Mouse (Mus musculus): Measurements from ENCODE around the gene Gpr61. TPM values are rescaled to one million over a fixed set of nuclear protein-coding genes. Genes with fewer than 3 reads are reported as not detected.

The Gpr61 gene
- 10 to 100 TPM; 20.4 to 21.3 TPM for total RNA-seq (2021)

DNA sequence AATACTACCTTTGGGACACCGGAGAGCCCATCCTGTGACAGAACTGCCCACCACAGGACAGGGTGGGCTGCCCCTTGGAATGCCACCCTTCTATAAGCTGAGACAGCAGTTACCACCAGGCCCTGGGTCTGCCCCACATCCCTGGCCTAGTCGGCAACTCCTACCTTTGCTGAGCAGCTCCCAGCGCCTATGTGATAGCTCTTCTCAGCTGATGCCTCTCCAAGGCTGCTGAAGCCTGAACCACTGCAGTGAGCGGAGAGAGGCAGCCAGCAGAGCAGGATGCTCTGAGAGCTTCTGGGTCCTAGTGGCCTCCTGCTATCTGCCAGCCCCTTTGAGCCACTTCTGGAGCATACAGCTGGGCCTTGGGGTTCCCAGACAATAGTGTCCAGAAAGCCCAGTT lies at the start of gene Gpr61:
TSS of gene Gpr61 (minus strand) at position 227 of the 400 bp plus-strand sequence.
- intact Hi-C loops (cut with DNase I) = no loop called here
- peak; percentile 56 to 62 for DNase-seq (ENCODE audit: extremely low spot score in 1 of 2, low spot score in 2 of 2)

GRCm38 (mm10) chr3:108204470-108204869 lies 49.8 kb upstream of the Gpr61 start:
- intact Hi-C loops (cut with DNase I) = loop anchor here (5.0 kb wide), 1 partner anchor 42 kb away; no protein-coding TSS in a partner anchor
- DNase-seq (ENCODE audit: extremely low spot score in 1 of 2, low spot score in 2 of 2) = peak in 1 of 2 experiments; percentile 27

GRCm38 (mm10) chr3:108203621-108204325 lies 49.1 kb upstream of the Gpr61 start:
- DNase-seq (ENCODE audit: extremely low spot score in 1 of 2, low spot score in 2 of 2) = peak; percentile 66 to 79
- intact Hi-C loops (cut with DNase I) = loop anchor here (5.0 kb wide), 1 partner anchor 41 kb away; no protein-coding TSS in a partner anchor

GRCm38 (mm10) chr3:108203212-108203611 lies 48.5 kb upstream of the Gpr61 start:
- no peak for DNase-seq (ENCODE audit: extremely low spot score in 1 of 2, low spot score in 2 of 2)
- intact Hi-C loops (cut with DNase I) = loop anchor here (5.0 kb wide), 1 partner anchor 41 kb away; no protein-coding TSS in a partner anchor

DNA sequence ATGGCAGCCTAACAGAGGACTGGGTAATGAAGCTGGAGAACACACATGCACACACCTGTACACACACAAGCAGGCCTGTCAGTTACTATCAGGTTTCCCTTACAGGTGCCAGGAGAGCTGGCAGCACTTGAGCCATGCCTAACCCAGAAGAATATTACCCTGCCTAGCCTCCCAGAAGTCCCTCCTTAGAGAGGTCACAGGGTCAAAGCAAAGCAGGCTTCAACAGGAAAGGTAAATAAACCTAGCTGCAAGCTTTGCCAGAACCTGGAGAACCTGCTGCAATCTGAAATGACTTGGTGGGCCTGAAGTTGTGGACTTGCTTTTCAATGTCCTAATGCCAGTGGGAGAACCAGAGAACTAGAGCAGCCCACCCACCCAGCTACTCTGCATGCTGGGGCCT lies 47.8 kb upstream of the Gpr61 start:
- intact Hi-C loops (cut with DNase I) = loop anchor here (5.0 kb wide), 1 partner anchor 40 kb away; no protein-coding TSS in a partner anchor

GRCm38 (mm10) chr3:108200329-108201323 lies 45.9 kb upstream of the Gpr61 start, which contains the start of gene Cyb561d1:
TSS of gene Cyb561d1 (minus strand) at chr3:108201212.
- intact Hi-C loops (cut with DNase I) = loop anchor here (5.0 kb wide), 1 partner anchor 38 kb away; no protein-coding TSS in a partner anchor
- peak; percentile 82 to 94 for DNase-seq (ENCODE audit: extremely low spot score in 1 of 2, low spot score in 2 of 2)

More for the DNA sequence above, 47.8 kb upstream of the Gpr61 start:
- no peak for DNase-seq (ENCODE audit: extremely low spot score in 1 of 2, low spot score in 2 of 2)

DNA sequence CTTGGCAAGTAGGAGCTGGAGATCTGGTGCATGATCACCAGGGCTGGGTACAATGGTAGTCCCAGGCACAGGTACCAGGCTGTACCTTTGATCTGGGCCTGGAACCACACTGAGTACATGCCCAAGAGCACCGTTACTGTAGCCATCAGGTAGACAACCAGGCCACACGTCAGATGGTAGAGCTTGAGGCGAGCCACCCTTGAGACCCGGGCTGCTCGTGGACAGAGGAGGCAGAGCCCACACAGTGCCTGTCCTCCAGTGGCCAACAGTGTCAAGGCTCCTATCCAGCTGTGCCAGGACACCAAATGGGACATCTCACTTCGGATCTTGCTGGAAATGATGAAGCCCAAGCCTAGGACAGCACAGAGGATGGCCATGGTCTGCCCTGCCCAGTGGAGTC lies 44.5 kb upstream of the Gpr61 start:
- no peak for DNase-seq (ENCODE audit: extremely low spot score in 1 of 2, low spot score in 2 of 2)
- intact Hi-C loops (cut with DNase I) = no loop called here

DNA sequence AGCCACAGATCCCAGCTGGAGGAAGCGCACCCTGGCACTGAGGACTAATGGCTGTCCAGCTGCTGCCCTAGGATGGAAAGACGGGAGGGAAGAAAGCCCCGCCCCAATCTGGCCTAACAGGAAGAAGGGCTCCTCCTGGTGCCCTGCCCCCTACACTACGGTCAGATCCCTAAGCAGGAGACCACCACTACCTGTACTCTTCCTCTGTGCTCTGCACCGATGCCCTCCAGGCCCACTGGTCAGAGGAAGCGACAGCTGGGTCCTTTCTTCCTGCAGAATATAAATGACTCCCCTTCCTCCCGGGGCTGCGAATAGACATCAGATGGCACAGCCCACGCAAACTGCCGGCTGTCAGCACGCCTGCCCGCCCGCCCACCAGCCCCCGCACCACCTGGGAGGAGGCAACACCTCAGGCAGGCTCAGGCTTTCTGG lies 42.4 kb upstream of the Gpr61 start:
- intact Hi-C loops (cut with DNase I) = no loop called here
- DNase-seq (ENCODE audit: extremely low spot score in 1 of 2, low spot score in 2 of 2) = peak; percentile 67 to 83

- intact Hi-C loops (cut with DNase I) = no loop called here
- DNase-seq (ENCODE audit: extremely low spot score in 1 of 2, low spot score in 2 of 2) = no peak
These were observed 41.4 kb upstream of the Gpr61 start for GRCm38 (mm10) chr3:108195941-108196590.

GRCm38 (mm10) chr3:108195287-108195686 lies 40.6 kb upstream of the Gpr61 start:
- DNase-seq (ENCODE audit: extremely low spot score in 1 of 2, low spot score in 2 of 2) = no peak
- intact Hi-C loops (cut with DNase I) = no loop called here

- intact Hi-C loops (cut with DNase I) = no loop called here
- DNase-seq (ENCODE audit: extremely low spot score in 1 of 2, low spot score in 2 of 2) = no peak
These were observed 39.0 kb upstream of the Gpr61 start for GRCm38 (mm10) chr3:108193686-108194085.

DNA sequence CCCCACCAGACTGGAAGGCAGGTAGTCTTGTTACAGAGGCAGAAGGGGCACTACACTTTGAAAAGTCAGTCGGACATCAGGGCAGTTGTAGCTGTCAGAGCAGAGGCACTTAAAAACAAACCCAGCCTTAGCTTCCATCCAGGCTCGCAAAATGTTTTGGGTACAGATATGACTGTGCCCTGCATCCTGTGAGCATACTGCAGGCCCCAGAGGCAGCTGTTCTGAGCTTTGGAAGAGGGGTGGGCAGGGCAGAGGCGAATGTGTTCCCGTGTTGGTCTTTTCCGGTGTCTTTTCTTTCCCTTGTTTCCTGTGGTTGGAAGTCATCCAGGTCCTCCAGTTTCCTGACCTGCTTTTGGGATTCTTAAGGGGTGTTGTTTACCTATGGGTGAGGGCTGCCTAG lies 35.2 kb upstream of the Gpr61 start:
- intact Hi-C loops (cut with DNase I) = no loop called here
- no peak for DNase-seq (ENCODE audit: extremely low spot score in 1 of 2, low spot score in 2 of 2)

GRCm38 (mm10) chr3:108188716-108189490 lies 34.2 kb upstream of the Gpr61 start:
- DNase-seq (ENCODE audit: extremely low spot score in 1 of 2, low spot score in 2 of 2) = no peak

DNA sequence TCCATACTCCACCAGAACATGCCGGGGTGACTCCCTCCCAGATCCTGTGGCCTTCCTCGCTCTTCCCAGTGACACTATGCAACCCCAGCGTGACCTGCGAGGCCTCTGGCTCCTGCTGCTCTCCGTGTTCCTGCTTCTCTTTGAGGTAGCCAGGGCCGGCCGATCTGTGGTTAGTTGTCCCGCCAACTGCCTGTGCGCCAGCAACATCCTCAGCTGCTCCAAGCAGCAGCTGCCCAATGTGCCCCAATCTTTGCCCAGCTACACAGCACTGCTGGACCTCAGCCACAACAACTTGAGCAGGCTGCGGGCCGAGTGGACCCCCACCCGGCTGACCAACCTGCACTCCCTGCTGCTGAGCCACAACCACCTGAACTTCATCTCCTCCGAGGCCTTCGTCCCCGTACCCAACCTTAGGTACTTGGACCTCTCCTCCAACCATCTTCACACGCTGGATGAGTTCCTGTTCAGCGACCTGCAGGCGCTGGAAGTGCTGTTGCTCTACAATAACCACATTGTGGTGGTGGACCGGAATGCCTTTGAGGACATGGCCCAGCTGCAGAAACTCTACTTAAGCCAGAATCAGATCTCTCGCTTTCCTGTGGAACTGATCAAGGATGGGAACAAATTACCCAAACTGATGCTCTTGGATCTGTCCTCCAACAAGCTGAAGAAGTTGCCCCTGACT lies 32.6 kb upstream of the Gpr61 start:
- intact Hi-C loops (cut with DNase I) = no loop called here
- DNase-seq (ENCODE audit: extremely low spot score in 1 of 2, low spot score in 2 of 2) = no peak

More at GRCm38 (mm10) chr3:108188716-108189490, 34.2 kb upstream of the Gpr61 start:
- intact Hi-C loops (cut with DNase I) = no loop called here

GRCm38 (mm10) chr3:108186098-108187047 lies 31.7 kb upstream of the Gpr61 start, which contains the start of gene Amigo1:
TSS of gene Amigo1 (plus strand) at chr3:108186335.
- intact Hi-C loops (cut with DNase I) = no loop called here
- DNase-seq (ENCODE audit: extremely low spot score in 1 of 2, low spot score in 2 of 2) = peak in 1 of 2 experiments; percentile 64

DNA sequence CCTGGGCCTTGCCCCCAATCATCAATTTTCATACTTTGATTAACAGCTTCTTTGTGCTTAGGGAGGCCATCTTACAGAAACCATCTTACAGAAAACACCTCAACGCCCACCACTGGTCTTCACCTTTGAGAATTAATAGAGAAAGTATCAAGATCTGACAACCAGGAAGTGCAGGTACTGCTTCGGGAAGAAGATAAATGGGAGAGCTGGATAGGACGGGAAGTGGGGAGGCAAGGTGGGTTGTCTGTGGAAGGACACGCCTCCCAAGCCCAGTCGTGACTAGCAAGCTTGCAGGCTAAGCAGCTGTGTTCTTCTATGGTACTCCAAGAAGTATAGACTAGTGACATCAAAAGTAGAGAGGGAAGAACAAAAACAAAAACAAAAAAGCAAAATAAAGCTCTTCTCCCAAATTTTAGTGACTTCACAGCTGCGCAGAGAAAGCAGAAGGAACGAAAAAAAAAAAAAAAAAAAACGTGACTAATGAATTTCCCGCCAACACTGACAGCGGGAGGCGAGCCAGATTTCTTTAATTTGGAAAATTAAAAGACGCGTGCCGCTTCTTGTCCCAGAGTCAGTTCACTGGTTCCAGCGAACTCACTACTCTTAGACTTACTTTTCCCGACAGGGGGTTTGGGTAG lies 30.9 kb upstream of the Gpr61 start:
- DNase-seq (ENCODE audit: extremely low spot score in 1 of 2, low spot score in 2 of 2) = no peak
- intact Hi-C loops (cut with DNase I) = no loop called here

Data from left cerebral cortex, postnatal 10 days (tissue).